Mouse (Mus musculus): ENCODE results near the gene Dhps. TPM values are rescaled to one million over a fixed set of nuclear protein-coding genes. Genes with fewer than 3 reads are reported as not detected.

Gene Dhps
- polyA plus RNA-seq, 1 experiment from 2014 or later: 69.4 TPM

DNA sequence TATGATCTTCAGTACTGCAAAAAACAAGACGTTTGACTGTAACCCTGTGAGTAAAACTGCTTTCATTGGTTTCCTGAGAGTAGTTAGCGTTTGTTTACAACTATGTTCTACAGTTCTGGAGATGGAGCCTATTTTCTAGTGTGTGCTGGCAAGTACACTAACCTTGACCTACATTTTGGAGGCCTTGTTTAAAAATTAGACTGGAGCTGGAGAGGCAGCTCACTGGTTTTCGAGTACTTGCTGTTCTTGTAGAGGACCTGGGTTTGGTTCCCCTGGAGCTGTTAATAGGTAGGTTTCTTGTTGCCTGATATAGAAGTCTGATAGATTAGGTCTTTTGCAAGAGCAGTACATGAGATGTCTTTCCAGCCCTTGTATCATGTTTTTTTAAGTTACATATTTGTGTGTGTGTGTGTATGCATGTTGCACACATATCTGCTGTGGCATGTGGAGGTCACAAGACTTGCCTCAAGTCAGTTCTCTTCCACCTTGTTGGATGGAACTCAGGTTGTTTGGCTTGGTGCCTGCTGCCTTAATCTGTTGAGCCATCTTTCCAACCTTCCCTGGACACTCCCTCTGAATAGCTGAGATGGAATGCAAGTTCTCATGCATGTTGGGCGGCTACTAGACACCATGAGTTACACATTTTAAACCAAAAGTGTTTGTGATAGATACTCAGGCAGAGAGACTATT is 38.8 kb upstream of the Dhps start:
- no peaks in the 10 kb centered on the region for H3K9me3 ChIP-seq (ENCODE audit: control insufficient read depth, low read length)
- no peaks in the 10 kb centered on the region for H3K27me3 ChIP-seq (ENCODE audit: control insufficient read depth, insufficient read depth, low read length)
- H3K36me3 ChIP-seq (ENCODE audit: control insufficient read depth, insufficient read depth, low read length): peaks cover 19% of the 10 kb centered on the region
- DNase-seq (ENCODE audit: low spot score) (no peak), ATAC-seq (ENCODE audit: insufficient number of reproducible peaks, low FRiP score, low TSS enrichment, low read depth) (no peak)
- no peak overlapping the region for H3K9ac ChIP-seq (ENCODE audit: low read length)
- H3K4me2 ChIP-seq (ENCODE audit: low read depth, severe bottlenecking): no peak overlapping the region
- no peak overlapping the region for H3K4me3 ChIP-seq (ENCODE audit: low read depth, low read length)
- no peak overlapping the region for H3K27ac ChIP-seq (replicated peaks; ENCODE audit: low read depth, low read length)
- 85% methylated on average over 4 of the region's 4 CpGs for WGBS
- H3K4me1 ChIP-seq (ENCODE audit: control insufficient read depth, insufficient read depth, low read length): peaks cover 14% of the 10 kb centered on the region; the same call in 1 of the 2 replicates

DNA sequence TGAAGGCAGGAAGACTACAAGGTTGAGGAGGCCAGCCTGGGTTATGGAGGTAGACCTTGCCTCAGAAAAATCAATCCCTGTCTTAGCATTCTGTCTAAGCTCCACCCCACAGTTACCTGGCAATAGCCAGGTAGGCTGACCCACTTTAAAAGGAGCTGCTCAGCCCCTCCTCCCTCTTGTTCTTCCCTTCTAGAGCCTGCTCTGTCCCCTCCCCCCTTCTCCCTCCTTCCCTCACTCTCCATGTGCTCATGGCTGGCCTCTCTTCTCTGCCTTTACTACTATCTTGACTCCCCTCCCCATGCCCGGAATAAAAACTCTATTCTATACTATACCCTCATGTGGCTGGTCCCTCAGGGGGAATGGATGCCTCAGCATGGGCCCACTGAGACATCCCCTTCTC is 37.7 kb upstream of the Dhps start:
- no peak overlapping the region for H3K4me2 ChIP-seq (ENCODE audit: low read depth, severe bottlenecking)
- H3K27me3 ChIP-seq (ENCODE audit: control insufficient read depth, insufficient read depth, low read length): no peaks in the 10 kb centered on the region
- 62% methylated on average over 1 of the region's 1 CpGs for WGBS
- no peak overlapping the region for H3K27ac ChIP-seq (replicated peaks; ENCODE audit: low read depth, low read length)
- peaks cover 8% of the 10 kb centered on the region; the same call in 1 of the 2 replicates for H3K4me1 ChIP-seq (ENCODE audit: control insufficient read depth, insufficient read depth, low read length)
- H3K4me3 ChIP-seq (ENCODE audit: low read depth, low read length): no peak overlapping the region
- ATAC-seq (ENCODE audit: insufficient number of reproducible peaks, low FRiP score, low TSS enrichment, low read depth) (no peak), DNase-seq (ENCODE audit: low spot score) (no peak)
- no peaks in the 10 kb centered on the region for H3K9me3 ChIP-seq (ENCODE audit: control insufficient read depth, low read length)
- peaks cover 19% of the 10 kb centered on the region for H3K36me3 ChIP-seq (ENCODE audit: control insufficient read depth, insufficient read depth, low read length)
- no peak overlapping the region for H3K9ac ChIP-seq (ENCODE audit: low read length)

DNA sequence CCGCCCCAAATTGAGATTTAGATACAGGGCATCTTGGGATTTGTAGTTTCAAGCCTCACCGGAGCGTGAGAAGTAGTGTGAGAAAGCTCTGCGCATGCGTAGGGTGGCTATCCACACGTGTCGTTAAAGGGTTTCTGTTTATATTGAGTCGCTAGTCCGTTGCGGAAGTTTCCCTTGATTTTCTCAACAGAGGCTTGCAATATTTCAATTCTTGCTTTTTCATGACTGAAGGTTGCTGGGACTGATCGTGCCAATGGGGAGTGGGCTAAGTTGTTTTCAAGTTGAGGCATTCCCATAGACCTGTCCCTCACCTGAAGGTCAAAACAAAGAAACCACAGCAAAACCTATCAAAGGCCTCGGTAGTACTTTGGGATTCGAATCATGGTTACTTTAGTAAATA is 36.8 kb upstream of the Dhps start:
- no peaks in the 10 kb centered on the region for H3K9me3 ChIP-seq (ENCODE audit: control insufficient read depth, low read length)
- peaks cover 9% of the 10 kb centered on the region; the same call in 1 of the 2 replicates for H3K4me1 ChIP-seq (ENCODE audit: control insufficient read depth, insufficient read depth, low read length)
- no peaks in the 10 kb centered on the region for H3K27me3 ChIP-seq (ENCODE audit: control insufficient read depth, insufficient read depth, low read length)
- no peak overlapping the region for H3K27ac ChIP-seq (replicated peaks; ENCODE audit: low read depth, low read length)
- H3K36me3 ChIP-seq (ENCODE audit: control insufficient read depth, insufficient read depth, low read length): peaks cover 15% of the 10 kb centered on the region; the same call in 1 of the 2 replicates
- 5% methylated on average over 13 of the region's 13 CpGs for WGBS
- H3K4me2 ChIP-seq (ENCODE audit: low read depth, severe bottlenecking): peak overlapping the region; percentile 65
- peak; percentile 86 for DNase-seq (ENCODE audit: low spot score)
- H3K9ac ChIP-seq (ENCODE audit: low read length): peak overlapping the region; percentile 40; the same call in 1 of the 2 replicates
- peak overlapping the region; percentile 63 for H3K4me3 ChIP-seq (ENCODE audit: low read depth, low read length)
- ATAC-seq (ENCODE audit: insufficient number of reproducible peaks, low FRiP score, low TSS enrichment, low read depth): no peak

DNA sequence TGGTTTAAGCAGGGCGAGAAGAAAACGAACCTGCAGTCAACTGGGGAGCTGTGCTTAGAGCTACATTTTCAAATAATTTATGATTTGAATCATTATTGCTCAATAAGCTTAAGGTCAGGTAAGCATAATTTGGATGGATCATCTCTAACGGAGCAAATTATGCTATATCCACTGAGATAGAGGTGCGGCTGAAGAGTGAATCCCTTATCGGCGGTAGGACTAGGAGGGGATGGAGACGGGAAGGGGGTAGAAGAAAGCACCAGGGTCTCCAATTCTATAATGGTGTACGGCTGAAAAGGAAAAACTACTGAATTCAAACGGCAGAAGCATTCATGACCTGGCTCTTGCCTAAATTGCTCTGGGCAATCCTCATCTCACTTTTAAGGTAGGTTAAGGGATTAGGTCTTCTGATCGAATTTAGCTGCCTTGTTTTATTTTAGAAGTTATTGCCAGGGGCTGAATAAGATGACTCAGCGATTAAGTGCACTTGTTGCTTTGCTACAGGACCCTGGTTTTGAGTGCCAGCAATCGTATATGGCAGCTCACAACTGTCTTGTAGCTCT is 36.3 kb upstream of the Dhps start:
- DNase-seq (ENCODE audit: low spot score) (no peak), ATAC-seq (ENCODE audit: insufficient number of reproducible peaks, low FRiP score, low TSS enrichment, low read depth) (no peak)
- H3K9me3 ChIP-seq (ENCODE audit: control insufficient read depth, low read length): no peaks in the 10 kb centered on the region
- 8% methylated on average over 12 of the region's 12 CpGs for WGBS
- H3K27me3 ChIP-seq (ENCODE audit: control insufficient read depth, insufficient read depth, low read length): no peaks in the 10 kb centered on the region
- H3K9ac ChIP-seq (ENCODE audit: low read length): peak overlapping the region; percentile 49
- no peak overlapping the region for H3K27ac ChIP-seq (replicated peaks; ENCODE audit: low read depth, low read length)
- peak overlapping the region; percentile 65 for H3K4me2 ChIP-seq (ENCODE audit: low read depth, severe bottlenecking)
- peaks cover 9% of the 10 kb centered on the region; the same call in 1 of the 2 replicates for H3K4me1 ChIP-seq (ENCODE audit: control insufficient read depth, insufficient read depth, low read length)
- H3K36me3 ChIP-seq (ENCODE audit: control insufficient read depth, insufficient read depth, low read length): peaks cover 12% of the 10 kb centered on the region; the same call in 1 of the 2 replicates
- peak overlapping the region; percentile 63 for H3K4me3 ChIP-seq (ENCODE audit: low read depth, low read length)

DNA sequence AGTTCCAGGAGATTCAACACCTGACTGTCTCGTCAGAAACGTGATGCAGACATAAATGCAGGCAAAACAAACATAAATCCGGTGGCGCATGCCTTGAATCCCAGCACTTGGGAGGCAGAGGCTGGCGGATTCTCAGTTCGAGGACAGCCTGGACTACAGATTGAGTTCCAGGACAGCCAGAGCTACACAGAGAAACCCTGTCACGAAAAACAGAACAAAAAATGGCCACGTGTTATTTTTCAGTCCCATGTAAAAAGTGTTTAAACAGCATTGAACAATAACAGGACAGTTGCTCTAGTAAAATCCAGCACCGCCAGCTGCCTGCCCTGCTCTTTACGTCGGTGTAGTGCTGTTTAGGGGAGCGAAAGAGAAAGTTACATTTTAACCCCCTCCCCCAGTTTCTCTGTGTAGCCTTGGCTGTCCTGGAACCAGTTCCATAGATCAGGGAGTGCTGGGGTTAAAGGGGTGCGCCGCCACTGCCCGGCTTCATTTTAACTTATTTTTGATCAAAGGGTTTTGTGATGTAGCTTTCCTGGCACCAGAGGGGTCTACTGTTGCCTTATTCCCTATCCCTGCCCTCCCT is 35.7 kb upstream of the Dhps start:
- 0 out of 2 replicates have a peak, but pooled peaks have one; percentile 3 for ATAC-seq (ENCODE audit: insufficient number of reproducible peaks, low FRiP score, low TSS enrichment, low read depth)
- DNase-seq (ENCODE audit: low spot score): peak; percentile 58
- H3K27me3 ChIP-seq (ENCODE audit: control insufficient read depth, insufficient read depth, low read length): no peaks in the 10 kb centered on the region

DNA sequence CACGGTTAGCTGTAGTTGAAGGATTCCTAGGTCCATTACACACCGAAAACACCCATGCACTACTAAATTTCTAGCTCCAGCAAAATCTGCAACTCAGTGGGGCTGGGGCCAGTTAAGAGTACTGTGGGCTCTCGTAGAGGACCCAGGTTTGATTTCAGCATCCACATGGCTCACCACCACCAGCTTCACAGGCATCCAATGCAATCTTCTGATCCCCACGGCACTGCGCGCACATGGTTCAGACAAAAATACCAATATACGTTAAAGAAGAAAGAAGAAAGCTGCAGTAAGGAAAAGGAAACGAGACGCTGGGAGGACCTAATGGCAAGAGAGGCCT is 35.2 kb upstream of the Dhps start:
- H3K9ac ChIP-seq (ENCODE audit: low read length): peak overlapping the region; percentile 49
- ATAC-seq (ENCODE audit: insufficient number of reproducible peaks, low FRiP score, low TSS enrichment, low read depth): peak; percentile 37
- 0% methylated on average over 9 of the region's 9 CpGs for WGBS
- peak overlapping the region; percentile 63 for H3K4me3 ChIP-seq (ENCODE audit: low read depth, low read length)
- peaks cover 17% of the 10 kb centered on the region for H3K36me3 ChIP-seq (ENCODE audit: control insufficient read depth, insufficient read depth, low read length)
- H3K9me3 ChIP-seq (ENCODE audit: control insufficient read depth, low read length): no peaks in the 10 kb centered on the region
- H3K27ac ChIP-seq (replicated peaks; ENCODE audit: low read depth, low read length): peak overlapping the region; percentile 72
- H3K27me3 ChIP-seq (ENCODE audit: control insufficient read depth, insufficient read depth, low read length): no peaks in the 10 kb centered on the region
- H3K4me2 ChIP-seq (ENCODE audit: low read depth, severe bottlenecking): peak overlapping the region; percentile 65
- H3K4me1 ChIP-seq (ENCODE audit: control insufficient read depth, insufficient read depth, low read length): peaks cover 9% of the 10 kb centered on the region; the same call in 1 of the 2 replicates
- DNase-seq (ENCODE audit: low spot score): no peak

More for the DNA sequence above, 35.7 kb upstream of the Dhps start:
- Histone ChIP-seq H3K9ac (ENCODE audit: low read length) (peak overlapping the region; percentile 49), H3K4me2 (ENCODE audit: low read depth, severe bottlenecking) (peak overlapping the region; percentile 65), H3K4me1 (ENCODE audit: control insufficient read depth, insufficient read depth, low read length) (peaks cover 9% of the 10 kb centered on the region; the same call in 1 of the 2 replicates), H3K9me3 (ENCODE audit: control insufficient read depth, low read length) (no peaks in the 10 kb centered on the region), H3K27ac (replicated peaks; ENCODE audit: low read depth, low read length) (peak overlapping the region; percentile 72), H3K36me3 (ENCODE audit: control insufficient read depth, insufficient read depth, low read length) (peaks cover 14% of the 10 kb centered on the region), H3K4me3 (ENCODE audit: low read depth, low read length) (peak overlapping the region; percentile 63)
- under 1% methylated on average over 15 of the region's 15 CpGs for WGBS

DNA sequence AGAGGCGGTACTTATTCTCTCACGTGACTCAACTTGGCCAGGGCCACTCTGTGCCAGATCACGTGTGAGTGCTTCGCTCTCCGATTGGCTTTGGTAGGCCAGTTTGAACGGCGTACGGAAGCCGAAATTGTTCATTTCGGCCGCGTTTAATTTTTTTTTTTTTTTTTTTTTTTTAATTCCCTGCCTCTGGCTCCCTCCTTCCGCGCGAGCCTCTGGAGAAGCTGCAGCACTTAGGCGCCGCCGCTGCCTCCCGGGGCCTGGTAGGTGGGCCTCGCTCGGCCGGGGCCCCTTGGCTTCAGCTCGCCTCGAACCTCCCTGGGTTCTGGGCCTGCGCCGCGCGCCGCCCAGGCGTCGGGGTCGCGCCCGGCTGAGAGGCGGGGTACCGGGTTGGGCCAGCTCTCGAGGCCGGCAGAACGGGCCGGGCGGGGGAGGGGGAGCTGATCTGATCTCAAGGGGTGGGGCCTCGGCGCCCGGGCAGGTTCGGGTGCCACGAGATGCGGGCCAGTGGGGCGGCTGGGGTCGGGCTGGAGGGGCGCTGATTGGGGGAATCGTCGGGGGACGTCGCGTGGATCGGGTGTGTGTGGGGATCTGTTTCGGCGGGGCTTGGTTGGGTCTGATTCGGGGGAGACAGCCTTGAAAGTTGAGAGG is 34.7 kb upstream of the Dhps start, which contains the start of gene Tnpo2:
TSS of gene Tnpo2 (plus strand) at position 198 of the 648 bp plus-strand sequence.
- peaks cover 16% of the 10 kb centered on the region for H3K36me3 ChIP-seq (ENCODE audit: control insufficient read depth, insufficient read depth, low read length)
- peak; percentile 92 for ATAC-seq (ENCODE audit: insufficient number of reproducible peaks, low FRiP score, low TSS enrichment, low read depth)
- H3K4me3 ChIP-seq (ENCODE audit: low read depth, low read length): peak within 1 kb of the TSS; percentile 63
- H3K9ac ChIP-seq (ENCODE audit: low read length): peak within 1 kb of the TSS; percentile 91
- peaks cover 9% of the 10 kb centered on the region; the same call in 1 of the 2 replicates for H3K4me1 ChIP-seq (ENCODE audit: control insufficient read depth, insufficient read depth, low read length)
- no peaks in the 10 kb centered on the region for H3K9me3 ChIP-seq (ENCODE audit: control insufficient read depth, low read length)
- DNase-seq (ENCODE audit: low spot score): peak; percentile 90
- peak within 1 kb of the TSS; percentile 99 for H3K27ac ChIP-seq (replicated peaks; ENCODE audit: low read depth, low read length)
- WGBS: under 1% methylated on average over 59 of the region's 59 CpGs
- H3K27me3 ChIP-seq (ENCODE audit: control insufficient read depth, insufficient read depth, low read length): no peaks in the 10 kb centered on the region
- peak within 1 kb of the TSS; percentile 87 for H3K4me2 ChIP-seq (ENCODE audit: low read depth, severe bottlenecking)

DNA sequence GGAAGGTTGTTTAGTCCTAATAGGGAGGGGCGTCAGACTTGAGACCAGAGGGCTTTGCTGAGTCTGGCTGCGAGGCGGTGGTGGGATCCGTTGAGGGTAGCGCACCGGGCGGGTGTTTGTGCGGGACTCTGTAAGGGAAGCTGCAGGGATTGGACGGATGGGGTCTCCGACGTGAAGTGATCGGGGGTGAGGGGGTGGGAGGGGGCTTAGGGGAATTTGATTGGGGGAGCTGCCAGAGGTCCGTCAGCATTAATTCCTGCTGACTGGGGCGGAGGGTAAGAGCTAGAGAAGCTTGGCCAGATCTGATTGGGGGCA is 34.2 kb upstream of the Dhps start:
- H3K9ac ChIP-seq (ENCODE audit: low read length): peak overlapping the region; percentile 91
- under 1% methylated on average over 14 of the region's 14 CpGs for WGBS

More for the DNA sequence above, 34.2 kb upstream of the Dhps start:
- peaks cover 16% of the 10 kb centered on the region for H3K36me3 ChIP-seq (ENCODE audit: control insufficient read depth, insufficient read depth, low read length)
- H3K4me1 ChIP-seq (ENCODE audit: control insufficient read depth, insufficient read depth, low read length): peaks cover 9% of the 10 kb centered on the region; the same call in 1 of the 2 replicates
- peak overlapping the region; percentile 87 for H3K4me2 ChIP-seq (ENCODE audit: low read depth, severe bottlenecking)
- H3K4me3 ChIP-seq (ENCODE audit: low read depth, low read length): peak overlapping the region; percentile 63
- no peaks in the 10 kb centered on the region for H3K9me3 ChIP-seq (ENCODE audit: control insufficient read depth, low read length)
- H3K27me3 ChIP-seq (ENCODE audit: control insufficient read depth, insufficient read depth, low read length): no peaks in the 10 kb centered on the region
- peak; percentile 60 for ATAC-seq (ENCODE audit: insufficient number of reproducible peaks, low FRiP score, low TSS enrichment, low read depth)
- DNase-seq (ENCODE audit: low spot score): no peak
- H3K27ac ChIP-seq (replicated peaks; ENCODE audit: low read depth, low read length): peak overlapping the region; percentile 99
